Mouse (Mus musculus): ENCODE results near the gene Trpm5.

DNA sequence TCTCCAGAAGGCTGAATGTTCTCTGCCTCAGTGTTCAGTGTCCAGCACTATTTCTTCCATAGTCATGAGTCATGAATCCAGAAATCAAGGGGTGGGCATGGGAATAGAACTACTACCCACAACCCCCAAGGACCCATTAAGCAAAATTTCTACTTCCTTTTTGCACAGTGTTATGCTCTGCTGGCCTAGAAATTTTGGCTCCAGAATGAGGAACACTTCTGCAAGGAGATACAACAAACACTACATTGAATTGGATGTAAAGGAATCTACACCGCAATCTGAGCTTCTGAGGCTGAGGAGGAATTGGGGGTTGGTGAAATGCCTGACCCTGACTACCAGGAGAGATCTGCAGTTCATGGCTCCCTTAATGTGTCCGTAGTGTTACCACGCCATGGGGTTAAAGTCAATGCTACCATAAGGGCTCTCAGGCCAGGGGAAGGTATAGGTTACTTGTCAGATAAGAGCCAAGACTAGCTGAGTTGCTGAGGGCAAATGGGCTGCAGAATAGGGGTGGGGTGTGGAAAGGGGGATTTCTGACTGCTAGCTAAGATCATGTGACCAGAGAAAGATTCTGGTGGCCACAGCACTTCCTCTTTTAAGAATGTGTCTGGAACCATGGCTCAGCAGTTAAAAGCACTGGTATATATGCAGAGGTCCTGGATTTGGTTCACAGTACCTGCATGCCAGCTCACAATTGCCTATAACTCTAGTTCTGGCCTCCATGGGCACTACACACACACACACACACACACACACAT lies 56.1 kb downstream of the Trpm5 start:
- TF ChIP-seq POLR2A (IDR thresholded peaks at IDR 0.05; ENCODE audit: low read depth, low read length): no peak
- TF ChIP-seq CTCF (conservative IDR thresholded peaks at IDR 0.05; ENCODE audit: insufficient read depth, insufficient read length, low read depth, low read length): no peak

Data from kidney, adult 2 months (tissue).